Mouse (Mus musculus) MEL (cell line): ENCODE data around the gene Entpd7. TPM values are rescaled to one million over a fixed set of nuclear protein-coding genes. Genes with fewer than 3 reads are reported as not detected.

Experiments used
- DNase-seq: peaks from one replicate; pipeline ENCODE4 v3.0.0; 2011; ENCODE audit warnings: low read depth, low spot score
- H3K27ac ChIP-seq: 2 replicates; pipeline ENCODE4 v1.5.1; 2012; ENCODE audit warnings: low read depth, mild to moderate bottlenecking, control low read depth, low read length, moderate library complexity; ENCODE audit not compliant: control insufficient read depth
- H3K27me3 ChIP-seq, 2 experiments: fragments of 150-350 bp in 1 of 2; sonication (generic) in 1 of 2; 2 replicates each; pipeline ENCODE4 v1.6.1; 2012; ENCODE audit warnings: low read length in 2 of 2, mild to moderate bottlenecking in 2 of 2, improper control_type of control experiment in 1 of 2, moderate library complexity in 1 of 2; ENCODE audit not compliant: insufficient read depth in 2 of 2, control insufficient read depth in 1 of 2
- H3K36me3 ChIP-seq, 2 experiments: 2 replicates each; pipeline ENCODE4 v1.6.1; 2012 to 2014; ENCODE audit warnings: low read length in 2 of 2, improper control_type of control experiment in 1 of 2, inconsistent platforms in 1 of 2, mild to moderate bottlenecking in 1 of 2; ENCODE audit not compliant: insufficient read depth in 2 of 2, control insufficient read depth in 1 of 2
- H3K4me1 ChIP-seq, 2 experiments: fragments of 150-350 bp in 1 of 2; sonication (generic) in 1 of 2; 2 replicates each; pipeline ENCODE4 v1.6.1; 2012; ENCODE audit warnings: low read length in 2 of 2, improper control_type of control experiment in 1 of 2, mild to moderate bottlenecking in 1 of 2; ENCODE audit not compliant: insufficient read depth in 2 of 2, control insufficient read depth in 1 of 2
- H3K4me3 ChIP-seq, 2 experiments: fragments of 150-350 bp in 1 of 2; sonication (generic) in 1 of 2; 2 replicates each; pipeline ENCODE4 v1.5.1; 2012; ENCODE audit warnings: low read depth in 2 of 2, low read length in 2 of 2, mild to moderate bottlenecking in 2 of 2, moderate library complexity in 2 of 2, control low read depth in 1 of 2, improper control_type of control experiment in 1 of 2; ENCODE audit not compliant: control insufficient read depth in 1 of 2, insufficient read depth in 1 of 2
- H3K79me2 ChIP-seq: 2 replicates; pipeline ENCODE4 v1.6.1; 2012; ENCODE audit warnings: mild to moderate bottlenecking, low read length, moderate library complexity; ENCODE audit not compliant: control insufficient read depth, poor library complexity, insufficient read depth
- H3K9ac ChIP-seq: 2 replicates; pipeline ENCODE4 v1.6.1; 2012; ENCODE audit warnings: low read depth, mild to moderate bottlenecking, control low read depth, low read length, moderate library complexity; ENCODE audit not compliant: control insufficient read depth, poor library complexity, severe bottlenecking
- H3K9me3 ChIP-seq: fragments of 150-350 bp; sonication (generic); replicated peaks from 2 replicates; pipeline ENCODE4 v1.6.1; 2012; ENCODE audit warnings: mild to moderate bottlenecking, low read length, improper control_type of control experiment, moderate library complexity; ENCODE audit not compliant: insufficient read depth
- BHLHE40 ChIP-seq: IDR thresholded peaks from 2 replicates; pipeline ENCODE4 v1.6.1; 2012; ENCODE audit warnings: low read depth, mild to moderate bottlenecking, inconsistent platforms, low read length, improper control_type of control experiment, borderline replicate concordance
- CHD2 ChIP-seq: IDR thresholded peaks from 2 replicates; pipeline ENCODE4 v1.6.1; 2011; ENCODE audit warnings: low read length, improper control_type of control experiment
- E2F4 ChIP-seq: IDR thresholded peaks from 2 replicates; pipeline ENCODE4 v1.6.1; 2011; ENCODE audit warnings: low read depth, low read length, improper control_type of control experiment, borderline replicate concordance
- EP300 ChIP-seq, 2 experiments: IDR thresholded peaks; 2 replicates each; pipeline ENCODE4 v1.6.1; 2011; ENCODE audit warnings: improper control_type of control experiment in 2 of 2, low read length in 2 of 2, low read depth in 1 of 2, mild to moderate bottlenecking in 1 of 2
- ETS1 ChIP-seq: IDR thresholded peaks from 2 replicates; pipeline ENCODE4 v1.6.1; 2012; ENCODE audit warnings: low read depth, mild to moderate bottlenecking, inconsistent platforms, low read length, improper control_type of control experiment, moderate library complexity
- GABPA ChIP-seq: IDR thresholded peaks from 2 replicates; pipeline ENCODE4 v1.6.1; 2012; ENCODE audit warnings: low read depth, mild to moderate bottlenecking, inconsistent platforms, low read length, improper control_type of control experiment, moderate library complexity
- GATA1 ChIP-seq: IDR thresholded peaks from 2 replicates; pipeline ENCODE4 v1.6.1; 2011; ENCODE audit warnings: low read depth, low read length, improper control_type of control experiment
- HCFC1 ChIP-seq: IDR thresholded peaks from 2 replicates; pipeline ENCODE4 v1.6.1; 2012; ENCODE audit warnings: low read depth, mild to moderate bottlenecking, inconsistent platforms, low read length, improper control_type of control experiment, moderate library complexity
- JUND ChIP-seq: IDR thresholded peaks from 2 replicates; pipeline ENCODE4 v1.6.1; 2011; ENCODE audit warnings: low read depth, mild to moderate bottlenecking, improper control_type of control experiment, low read length
- KAT2A ChIP-seq: conservative IDR thresholded peaks from 2 replicates; pipeline ENCODE4 v1.6.1; 2012; ENCODE audit warnings: low read depth, low read length, improper control_type of control experiment, inconsistent platforms
- MAFK ChIP-seq: IDR thresholded peaks from 2 replicates; pipeline ENCODE4 v1.6.1; 2011; ENCODE audit warnings: low read depth, mild to moderate bottlenecking, low read length, improper control_type of control experiment, borderline replicate concordance
- MAX ChIP-seq: IDR thresholded peaks from 2 replicates; pipeline ENCODE4 v1.6.1; 2011; ENCODE audit warnings: low read length, improper control_type of control experiment
- MAZ ChIP-seq: IDR thresholded peaks from 2 replicates; pipeline ENCODE4 v1.6.1; 2012; ENCODE audit warnings: low read depth, mild to moderate bottlenecking, inconsistent platforms, low read length, improper control_type of control experiment
- MXI1 ChIP-seq: IDR thresholded peaks from 2 replicates; pipeline ENCODE4 v1.6.1; 2011; ENCODE audit warnings: mild to moderate bottlenecking, low read depth, low read length, improper control_type of control experiment
- MYC ChIP-seq: IDR thresholded peaks from 2 replicates; pipeline ENCODE4 v1.6.1; 2011; ENCODE audit warnings: low read depth, mild to moderate bottlenecking, low read length, improper control_type of control experiment, moderate library complexity
- NELFE ChIP-seq: IDR thresholded peaks from 2 replicates; pipeline ENCODE4 v1.6.1; 2011; ENCODE audit warnings: low read depth, low read length, improper control_type of control experiment
- NRF1 ChIP-seq: IDR thresholded peaks from 2 replicates; pipeline ENCODE4 v1.6.1; 2014; ENCODE audit warnings: low read depth, mild to moderate bottlenecking, inconsistent platforms, low read length, improper control_type of control experiment, moderate library complexity; ENCODE audit not compliant: poor library complexity, insufficient read depth, severe bottlenecking
- POLR2AphosphoS2 ChIP-seq: IDR thresholded peaks from 2 replicates; pipeline ENCODE4 v1.6.1; 2011; ENCODE audit warnings: low read length, improper control_type of control experiment
- RAD21 ChIP-seq: IDR thresholded peaks from 2 replicates; pipeline ENCODE4 v1.6.1; 2011; ENCODE audit warnings: mild to moderate bottlenecking, low read depth, low read length, improper control_type of control experiment
- RCOR1 ChIP-seq: IDR thresholded peaks from 2 replicates; pipeline ENCODE4 v1.6.1; 2012; ENCODE audit warnings: low read depth, mild to moderate bottlenecking, inconsistent platforms, low read length, improper control_type of control experiment
- SIN3A ChIP-seq: IDR thresholded peaks from 2 replicates; pipeline ENCODE4 v1.6.1; 2012; ENCODE audit warnings: low read length, improper control_type of control experiment, inconsistent platforms
- SMC3 ChIP-seq: IDR thresholded peaks from 2 replicates; pipeline ENCODE4 v1.6.1; 2011; ENCODE audit warnings: low read depth, low read length, improper control_type of control experiment
- UBTF ChIP-seq: IDR thresholded peaks from 2 replicates; pipeline ENCODE4 v1.6.1; 2012; ENCODE audit warnings: low read depth, mild to moderate bottlenecking, inconsistent platforms, low read length, improper control_type of control experiment, moderate library complexity, borderline replicate concordance; ENCODE audit not compliant: insufficient read depth
- USF1 ChIP-seq: IDR thresholded peaks from 2 replicates; pipeline ENCODE4 v1.6.1; 2014; ENCODE audit warnings: low read depth, mild to moderate bottlenecking, inconsistent platforms, low read length, improper control_type of control experiment, moderate library complexity
- USF2 ChIP-seq, 2 experiments: IDR thresholded peaks; 2 replicates each; pipeline ENCODE4 v1.6.1; 2011 to 2012; ENCODE audit warnings: improper control_type of control experiment in 2 of 2, low read length in 2 of 2, borderline replicate concordance in 1 of 2, inconsistent platforms in 1 of 2, low read depth in 1 of 2, mild to moderate bottlenecking in 1 of 2; ENCODE audit not compliant: insufficient read depth in 1 of 2
- ZC3H11A ChIP-seq: IDR thresholded peaks from 2 replicates; pipeline ENCODE4 v1.6.1; 2012; ENCODE audit warnings: low read depth, mild to moderate bottlenecking, inconsistent platforms, low read length, improper control_type of control experiment
- ZKSCAN1 ChIP-seq: IDR thresholded peaks from 2 replicates; pipeline ENCODE4 v1.6.1; 2012; ENCODE audit warnings: low read depth, mild to moderate bottlenecking, inconsistent platforms, low read length, improper control_type of control experiment, moderate library complexity
- ZMIZ1 ChIP-seq: IDR thresholded peaks from 2 replicates; pipeline ENCODE4 v1.6.1; 2012; ENCODE audit warnings: low read depth, mild to moderate bottlenecking, inconsistent platforms, low read length, improper control_type of control experiment, moderate library complexity
- polyA plus RNA-seq, 2 experiments: library from polyadenylated mRNA; stranded (reverse) in 1 of 2; unstranded in 1 of 2; fragments of >175 nt in 1 of 2; fragments of >200 nt in 1 of 2; gene quantifications; 2 replicates each; pipeline versions ENCODE4 v1.2.1 to v1.2.4; 2012; ENCODE audit warnings: low replicate concordance in 2 of 2, low read depth in 1 of 2; ENCODE audit not compliant: insufficient read length in 2 of 2, insufficient read depth in 1 of 2, missing spikeins in 1 of 2
- total RNA-seq: library from RNA; depleted of rRNA; stranded (reverse); fragments of 300-350 nt; gene quantifications from 2 replicates; pipeline ENCODE4 v1.2.3, GENCODE M21; 2012

Gene Entpd7
- total and polyA plus RNA-seq, 3 experiments = 4.2 to 7.7 TPM; not detected in 1

GRCm38 (mm10) chr19:43750008-43750407 is 60.5 kb downstream of the Entpd7 start:
- Histone ChIP-seq H3K79me2 (peaks cover 15% of the 10 kb centered on the region), H3K36me3 (peaks cover 18 to 41% of the 10 kb centered on the region in 2 experiments), H3K4me1 (peaks cover 18 to 20% of the 10 kb centered on the region in 2 experiments)

GRCm38 (mm10) chr19:43752489-43753225 is 63.2 kb downstream of the Entpd7 start, which contains the start of the genes Cutc and Cox15:
TSS of gene Cutc (plus strand) at chr19:43752996.
TSS of gene Cox15 (minus strand) at chr19:43753000.
- peaks cover 10 to 33% of the 10 kb centered on the region in 2 experiments for H3K36me3 ChIP-seq
- H3K4me3 ChIP-seq = peak within 1 kb of the TSS; percentile 84 to 98
- peak; percentile 99 for DNase-seq
- no peaks in the 10 kb centered on the region for H3K9me3 ChIP-seq
- H3K4me1 ChIP-seq = peaks cover 9 to 15% of the 10 kb centered on the region in 2 experiments
- peak within 1 kb of the TSS; percentile 98 for H3K9ac ChIP-seq
- peaks cover 15% of the 10 kb centered on the region for H3K79me2 ChIP-seq
- H3K27ac ChIP-seq = peak within 1 kb of the TSS; percentile 98
- H3K27me3 ChIP-seq = no peaks in the 10 kb centered on the region
- TF ChIP-seq E2F4 (peak; percentile 70; the same call in 1 of the 2 replicates), ETS1 (peak; percentile 34; the same call in 1 of the 2 replicates), HCFC1 (peak; percentile 89), RCOR1 (no peak), RAD21 (no peak), GABPA (peak; percentile 41; the same call in 1 of the 2 replicates), ZC3H11A (no peak), GATA1 (no peak), USF1 (peak; percentile 7; the same call in 1 of the 2 replicates), CHD2 (no peak), EP300 (IDR thresholded peaks at IDR 0.05; ENCODE audit: low read depth in 1 of 2, low read length in 2 of 2) (peak in 1 of 2 experiments; percentile 57; a peak in 1 of 4 replicates), MAZ (peak; percentile 82; the same call in 1 of the 2 replicates), USF2 (IDR thresholded peaks at IDR 0.05; ENCODE audit: borderline replicate concordance in 1 of 2, insufficient read depth in 1 of 2, low read depth in 1 of 2, low read length in 2 of 2) (no peak), NELFE (peak; percentile 99), MYC (no peak), JUND (no peak), SIN3A (peak; percentile 91), MAX (peak; percentile 70), BHLHE40 (peak; percentile 51; the same call in 1 of the 2 replicates), MXI1 (peak; percentile 84; the same call in 1 of the 2 replicates), UBTF (no peak), ZKSCAN1 (no peak), MAFK (0 out of 2 replicates have a peak, but pooled peaks have one; percentile 9), KAT2A (peak; percentile 69; the same call in 1 of the 2 replicates), POLR2AphosphoS2 (peak; percentile 98), NRF1 (peak; percentile 55), SMC3 (no peak), ZMIZ1 (peak; percentile 96)

More at GRCm38 (mm10) chr19:43750008-43750407, 60.5 kb downstream of the Entpd7 start:
- TF ChIP-seq GATA1 (peak; percentile 57), BHLHE40 (no peak)
- TF ChIP-seq, all 39 proteins: peak for 1
- Histone ChIP-seq H3K27ac (no peak overlapping the region), H3K4me3 (no peak overlapping the region), H3K9me3 (no peaks in the 10 kb centered on the region), H3K9ac (no peak overlapping the region), H3K27me3 (no peaks in the 10 kb centered on the region)
- no peak for DNase-seq
